Mouse (Mus musculus) heart, postnatal 36 days (tissue): ENCODE measurements around the gene 6330409D20Rik. TPM values are rescaled to one million over a fixed set of nuclear protein-coding genes. Genes with fewer than 3 reads are reported as not detected.

Experiments
- DNase-seq, 2 experiments: peaks; one replicate each; pipeline ENCODE4 v3.0.0; 2021 to 2022
- intact Hi-C: fragments of 180-260 bp; cut with DNase I; formaldehyde crosslinking; loops from one replicate; pipeline ENCODE4 v1.15.1; 2025
- total RNA-seq, 2 experiments: library from RNA; stranded (reverse); gene quantifications; 2 replicates each; pipeline ENCODE4 v1.2.3; 2021

6330409D20Rik gene
- total RNA-seq, 2 experiments from 2014 or later, result not detected

DNA sequence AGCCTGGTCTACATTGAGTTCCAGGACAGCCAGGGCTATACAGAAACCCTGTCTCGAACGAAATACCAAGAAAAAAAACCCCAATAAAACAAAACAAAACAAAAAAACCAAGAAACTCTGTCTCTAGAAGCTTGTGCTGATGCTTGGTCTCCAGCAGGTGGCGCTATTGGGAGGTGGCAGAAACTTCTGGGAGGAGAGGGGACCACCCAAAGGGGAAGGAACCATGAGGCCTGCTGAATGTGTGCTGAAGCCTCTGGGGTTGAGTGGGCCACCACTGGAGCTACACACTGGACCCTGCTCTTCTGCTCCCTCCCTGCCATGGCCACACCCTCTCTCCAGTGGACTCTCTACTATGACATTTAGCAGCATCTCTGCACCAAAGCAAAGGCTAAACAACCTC is 32.2 kb downstream of the 6330409D20Rik start:
- intact Hi-C loops, result no loop called here
- DNase-seq, result peak; percentile 61 to 67

DNA sequence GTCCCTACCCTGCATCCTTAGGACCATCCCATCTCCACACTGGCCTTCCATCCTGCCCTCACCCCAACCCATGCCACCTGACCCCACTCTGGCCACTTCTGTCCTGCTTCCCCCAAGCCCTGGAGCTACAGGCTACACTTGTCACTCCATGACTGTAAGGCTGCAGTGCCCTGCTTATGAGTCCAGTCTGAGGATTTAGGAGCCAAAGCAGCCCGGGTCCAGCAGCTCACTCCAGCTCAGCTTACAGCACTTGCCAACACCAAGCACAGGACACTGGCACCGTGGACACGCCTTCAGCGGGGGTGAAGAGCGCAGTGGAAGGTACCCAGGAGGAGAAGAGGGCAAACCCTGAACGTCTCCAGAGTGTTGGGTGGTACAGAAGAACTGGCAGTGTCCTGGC is 33.8 kb downstream of the 6330409D20Rik start:
- no peak for DNase-seq
- intact Hi-C loops, result no loop called here

DNA sequence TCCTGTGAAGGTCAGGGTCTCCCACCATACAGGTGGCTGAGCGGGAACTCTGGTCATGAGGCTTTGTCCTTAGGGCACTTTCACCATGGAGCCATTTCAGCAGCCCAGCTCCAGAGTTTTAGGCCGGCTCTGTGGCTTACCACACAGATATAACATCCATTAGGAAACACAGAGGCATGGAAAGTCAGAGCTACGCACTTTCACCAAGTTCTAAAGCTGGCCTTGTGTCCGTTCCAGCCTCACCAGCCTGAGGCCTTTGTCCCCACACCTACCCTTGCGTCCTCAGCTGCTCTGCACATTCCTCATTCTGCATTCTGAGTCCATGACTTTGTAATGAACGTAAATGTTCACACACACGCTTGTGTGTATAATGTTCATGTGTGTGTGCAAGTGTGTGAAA is 35.8 kb downstream of the 6330409D20Rik start:
- intact Hi-C loops, result no loop called here
- no peak for DNase-seq

DNA sequence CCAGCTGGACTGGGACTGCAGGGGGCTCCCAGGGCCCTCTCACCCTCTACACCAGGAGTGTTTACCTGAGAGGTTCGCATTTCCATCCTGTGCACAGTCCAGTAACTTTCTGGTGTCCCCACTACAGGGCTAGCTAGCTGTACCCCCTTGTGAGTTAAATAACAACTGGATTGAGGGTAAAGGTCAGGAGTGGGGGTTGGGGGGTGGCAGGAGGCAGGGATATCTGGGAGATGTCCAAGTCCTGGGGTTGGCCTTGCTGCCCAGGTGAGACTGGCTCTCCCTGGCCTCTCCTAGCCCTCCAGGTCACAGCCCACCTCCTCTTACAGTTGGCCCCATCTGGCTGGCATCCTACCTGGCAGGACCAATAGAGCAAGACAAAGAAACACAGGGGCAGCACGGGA is 36.8 kb downstream of the 6330409D20Rik start, which contains the start of gene Fpgs:
Fpgs (minus strand) TSS at position 125 of the 401 bp plus-strand sequence.
- no peak for DNase-seq
- intact Hi-C loops, result no loop called here

DNA sequence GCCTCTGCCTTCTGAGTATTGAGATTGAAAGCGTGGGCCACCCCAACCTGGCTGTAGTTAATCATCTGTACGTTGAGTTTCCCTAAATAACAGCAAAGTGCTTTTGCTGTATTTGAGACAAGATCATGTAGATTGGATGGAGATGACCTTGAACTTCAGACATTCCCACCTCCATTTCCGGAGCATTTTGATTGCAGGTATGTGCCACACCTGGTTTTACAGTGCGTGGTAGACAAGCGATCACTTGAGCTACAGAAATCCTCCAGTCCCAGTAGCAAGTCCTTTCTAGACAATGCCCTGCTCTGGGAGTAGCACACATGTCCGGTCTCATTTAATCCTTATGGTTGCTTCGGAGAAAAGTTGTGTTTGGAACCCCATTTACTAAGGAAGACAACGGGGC is 37.8 kb downstream of the 6330409D20Rik start:
- intact Hi-C loops, result no loop called here
- no peak for DNase-seq

DNA sequence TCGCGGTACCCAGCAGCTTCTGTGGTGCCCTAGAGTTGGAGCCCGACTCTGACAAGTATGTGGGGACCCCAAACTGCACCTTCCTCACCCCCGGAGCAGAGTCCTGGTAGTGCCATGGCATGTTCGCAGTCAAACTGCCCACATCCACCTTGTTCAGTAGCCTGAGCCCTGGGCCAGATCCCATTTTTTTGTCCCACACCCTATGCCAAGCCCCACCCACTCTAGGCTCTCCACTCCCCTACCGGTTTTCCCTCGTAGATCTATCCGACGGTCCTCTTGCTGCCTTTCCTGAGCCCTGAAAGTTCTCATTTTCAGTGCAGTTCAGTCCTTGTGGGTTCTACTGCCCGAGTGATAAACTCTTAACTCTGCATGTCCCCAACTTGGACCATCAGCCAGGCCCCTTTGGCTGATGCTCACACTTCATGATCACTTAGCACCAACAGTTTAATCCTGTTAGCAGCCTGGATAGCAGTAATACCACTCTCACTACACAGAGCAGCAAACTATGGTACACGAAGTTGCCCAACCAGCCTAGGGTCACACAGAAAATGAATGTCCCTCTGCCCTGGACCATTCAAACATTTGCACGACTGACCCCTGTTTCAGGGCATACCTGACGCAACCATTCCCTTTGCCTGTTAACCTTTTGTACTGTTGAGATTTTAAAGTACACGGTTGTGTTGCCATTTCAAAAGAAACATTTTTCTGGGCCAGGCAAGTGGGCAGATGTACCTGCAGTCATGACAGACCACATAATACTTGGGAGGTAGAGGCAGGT is 39.7 kb downstream of the 6330409D20Rik start:
- intact Hi-C loops, result no loop called here
- no peak for DNase-seq

DNA sequence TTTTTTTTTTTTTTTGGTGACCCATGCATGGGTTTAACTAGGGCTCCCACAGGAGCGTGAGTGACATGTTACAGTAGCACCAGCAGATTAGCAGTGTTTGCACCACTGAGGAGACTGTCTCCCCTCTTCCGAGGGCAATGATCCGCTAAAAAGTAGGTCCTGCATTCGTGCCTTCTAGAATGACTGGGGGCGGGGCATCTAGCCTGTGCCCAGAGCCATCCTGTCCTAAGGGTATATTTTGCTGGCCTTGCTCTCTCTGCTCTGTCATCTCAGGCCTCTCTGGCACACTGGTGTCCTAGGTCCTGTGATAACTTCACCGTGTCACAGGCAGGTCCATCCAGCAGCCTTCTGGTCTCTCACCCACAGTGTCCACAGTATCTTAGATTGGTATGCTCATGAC is 41.1 kb downstream of the 6330409D20Rik start:
- no peak for DNase-seq
- intact Hi-C loops, result loop anchor here (5.0 to 10.0 kb wide), 2 partner anchors 73 to 315 kb away; partner anchors contain the start of genes 1110008P14Rik and Lcn2

DNA sequence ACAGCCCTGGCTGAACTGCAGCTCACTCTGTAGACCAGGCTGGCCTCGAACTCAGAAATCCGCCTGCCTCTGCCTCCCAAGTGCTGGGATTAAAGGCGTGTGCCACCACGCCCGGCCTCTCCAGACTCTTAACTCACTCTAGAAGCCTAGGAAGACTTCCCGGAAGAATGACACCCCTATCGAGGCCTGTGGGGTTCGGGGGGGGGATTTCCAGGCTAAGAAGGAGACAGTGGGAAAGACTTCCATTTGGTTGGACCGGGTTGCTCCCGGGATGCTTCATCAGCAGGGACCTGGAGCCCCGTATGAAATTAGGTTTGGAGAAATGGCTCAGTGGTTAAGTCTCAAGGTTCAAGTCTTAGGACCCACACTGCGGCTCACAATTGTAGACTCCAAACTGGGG is 46.1 kb downstream of the 6330409D20Rik start:
- no peak for DNase-seq
- intact Hi-C loops, result loop anchor here (2.0 to 10.0 kb wide), 3 partner anchors 16 to 310 kb away; partner anchors contain the start of genes 1110008P14Rik and Lcn2

DNA sequence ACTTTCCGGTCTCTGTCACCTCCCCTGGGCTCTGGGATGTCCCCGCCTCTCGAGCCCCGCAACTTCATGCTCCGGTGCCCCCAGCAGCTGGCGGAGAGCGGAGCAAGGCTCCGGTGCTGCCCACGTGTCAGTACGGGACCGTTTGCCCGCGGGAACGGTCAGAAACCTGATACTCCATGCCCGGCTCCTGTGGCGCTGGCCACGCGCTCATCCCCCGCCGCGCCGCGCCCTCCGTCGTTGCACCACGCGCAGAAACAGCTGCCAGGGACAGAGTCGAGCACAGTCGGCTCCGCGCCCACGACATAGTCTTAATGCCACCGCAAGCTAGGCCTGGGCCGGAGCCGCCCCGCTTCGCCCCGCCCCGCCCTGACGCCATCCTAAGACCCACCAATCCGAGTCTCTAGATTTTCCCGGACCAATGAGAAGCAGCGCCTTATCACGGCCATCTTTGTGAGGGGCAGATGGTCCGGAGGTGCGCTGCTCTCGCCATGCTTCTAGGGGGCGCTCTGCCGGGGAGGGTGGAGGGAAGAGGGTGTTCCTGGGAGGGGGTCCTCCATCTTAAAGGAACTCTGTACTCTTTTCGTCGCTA is 46.9 kb downstream of the 6330409D20Rik start:
- DNase-seq, result peak; percentile 91 to 96
- intact Hi-C loops, result loop anchor here (2.0 to 10.0 kb wide), 2 partner anchors 17 to 309 kb away; partner anchors contain the start of genes 1110008P14Rik and Lcn2

DNA sequence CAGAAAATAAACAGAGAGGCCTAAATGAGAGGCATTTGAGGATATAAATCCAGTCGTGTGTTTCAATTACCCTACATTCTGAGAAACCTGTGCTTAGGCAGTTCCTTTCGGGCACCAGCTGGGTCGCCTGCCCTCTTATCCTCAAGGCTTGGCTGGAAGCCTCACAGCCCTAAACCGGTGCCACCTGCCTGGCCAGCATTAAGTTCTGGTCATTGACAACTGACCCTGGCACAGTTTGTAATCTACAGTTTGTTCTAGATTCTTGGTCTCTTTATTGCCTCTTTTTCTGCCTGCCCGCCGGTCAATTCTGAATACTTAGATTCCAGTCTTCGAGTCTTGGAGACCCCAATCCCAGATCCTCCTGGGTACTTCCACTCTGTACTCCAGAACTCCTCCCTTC is 47.5 kb downstream of the 6330409D20Rik start:
- no peak for DNase-seq
- intact Hi-C loops, result loop anchor here (10.0 kb wide), 1 partner anchor 308 kb away; the partner anchor contains the start of genes 1110008P14Rik and Lcn2

DNA sequence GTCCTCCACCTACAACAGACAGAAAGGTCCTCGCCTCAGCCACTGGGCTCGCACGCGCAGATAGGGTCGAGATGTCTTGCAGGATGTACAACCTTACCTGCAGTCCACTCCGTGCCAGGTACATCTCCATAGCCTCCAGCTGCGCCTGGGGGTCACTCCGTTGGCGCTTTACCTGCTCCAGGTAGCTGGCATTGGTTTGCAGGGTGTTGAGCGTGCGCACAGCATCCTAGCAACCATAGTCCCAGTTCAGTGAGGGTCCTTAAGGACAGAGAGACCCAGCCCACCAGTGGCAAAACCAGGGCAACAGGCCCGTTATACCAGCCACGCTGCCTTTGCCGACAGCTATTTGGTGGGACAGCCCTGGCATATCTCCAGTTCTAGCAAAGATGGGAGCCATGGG is 48.3 kb downstream of the 6330409D20Rik start:
- no peak for DNase-seq
- intact Hi-C loops, result loop anchor here (10.0 kb wide), 1 partner anchor 308 kb away; the partner anchor contains the start of genes 1110008P14Rik and Lcn2

DNA sequence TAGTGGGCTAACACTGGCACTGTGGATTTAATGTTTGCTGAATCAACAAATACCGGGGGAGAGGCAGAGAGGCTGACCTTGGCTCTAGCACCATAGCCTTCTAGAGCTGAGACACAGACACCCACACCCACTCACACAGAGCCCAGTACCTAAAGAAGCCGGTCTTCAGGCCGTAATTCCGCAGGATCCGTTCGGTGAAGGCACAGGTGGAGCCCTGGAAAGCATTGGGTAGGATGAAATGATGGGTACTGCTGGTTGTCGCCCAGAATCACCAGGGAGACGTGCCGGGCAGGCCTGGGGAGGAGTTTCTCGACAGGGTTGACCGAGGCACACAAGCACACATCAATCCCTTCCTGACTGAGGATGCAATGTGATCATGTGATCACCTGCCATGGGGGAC is 49.8 kb downstream of the 6330409D20Rik start:
- intact Hi-C loops, result loop anchor here (10.0 kb wide), 1 partner anchor 306 kb away; the partner anchor contains the start of genes 1110008P14Rik and Lcn2
- no peak for DNase-seq

DNA sequence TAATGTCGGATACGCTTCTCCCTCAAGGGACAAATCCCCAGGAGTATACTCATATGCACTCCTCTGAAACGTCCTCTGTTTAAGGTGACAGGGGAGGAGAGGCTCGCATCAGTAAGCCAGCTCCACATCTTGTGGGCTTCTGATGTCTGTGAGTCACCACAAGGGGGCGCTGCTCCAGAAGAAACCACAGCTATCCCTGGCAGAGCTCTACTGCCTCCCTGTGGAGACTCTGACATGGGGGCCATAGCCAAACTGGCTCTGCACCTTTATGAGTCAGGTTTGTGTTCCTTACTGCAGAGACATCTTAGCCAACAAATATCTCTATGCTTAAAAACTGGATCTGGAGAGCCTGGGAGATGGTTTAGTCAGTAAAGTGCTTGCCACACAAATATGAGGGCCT is 51.4 kb downstream of the 6330409D20Rik start:
- intact Hi-C loops, result loop anchor here (1.0 to 2.0 kb wide), 2 partner anchors 58 to 105 kb away; no protein-coding TSS in a partner anchor
- DNase-seq, result peak; percentile 87 to 92

DNA sequence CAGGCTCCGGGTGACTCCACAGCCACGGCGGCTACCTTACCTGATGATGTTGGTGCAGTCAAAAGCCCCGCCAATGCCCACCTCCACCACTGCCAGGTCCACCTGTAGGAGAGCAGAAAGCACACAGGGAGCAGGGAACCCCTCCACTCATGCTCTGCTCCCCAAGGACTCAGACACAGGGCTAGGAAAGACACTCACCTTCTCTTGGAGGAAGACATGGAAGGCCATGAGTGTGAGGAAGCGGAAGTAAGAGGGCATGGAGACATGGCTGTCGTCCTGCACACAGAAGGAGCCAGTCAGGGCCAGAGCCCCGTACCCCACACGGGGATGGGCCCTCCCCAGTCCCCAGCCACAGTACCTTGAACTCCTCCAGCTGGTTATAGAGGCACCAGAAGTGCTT is 53.3 kb downstream of the 6330409D20Rik start:
- intact Hi-C loops, result loop anchor here (2.0 kb wide), 1 partner anchor 15 kb away; no protein-coding TSS in a partner anchor

DNA sequence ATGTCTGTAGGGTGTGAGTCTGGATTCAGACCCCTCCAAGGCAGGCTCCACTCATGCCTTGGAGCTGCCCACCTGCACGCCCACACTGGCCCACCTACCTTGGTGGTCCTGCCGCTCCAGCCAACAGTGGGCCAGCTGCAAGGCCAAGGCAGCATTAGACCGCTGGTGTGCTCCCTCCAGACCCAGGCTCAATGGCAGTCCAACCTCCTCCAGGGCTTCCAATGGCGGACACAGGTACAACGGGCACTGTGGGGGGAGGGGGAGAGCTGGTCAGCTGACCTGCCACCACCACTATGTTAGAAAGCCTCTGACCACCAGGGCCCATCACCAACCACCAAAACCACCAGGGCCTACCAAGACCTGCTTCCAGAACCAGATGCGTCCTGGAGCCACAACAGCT is 54.2 kb downstream of the 6330409D20Rik start:
- DNase-seq, result no peak
- intact Hi-C loops, result loop anchor here (2.0 kb wide), 1 partner anchor 14 kb away; no protein-coding TSS in a partner anchor

More for the DNA sequence above, 53.3 kb downstream of the 6330409D20Rik start:
- no peak for DNase-seq

DNA sequence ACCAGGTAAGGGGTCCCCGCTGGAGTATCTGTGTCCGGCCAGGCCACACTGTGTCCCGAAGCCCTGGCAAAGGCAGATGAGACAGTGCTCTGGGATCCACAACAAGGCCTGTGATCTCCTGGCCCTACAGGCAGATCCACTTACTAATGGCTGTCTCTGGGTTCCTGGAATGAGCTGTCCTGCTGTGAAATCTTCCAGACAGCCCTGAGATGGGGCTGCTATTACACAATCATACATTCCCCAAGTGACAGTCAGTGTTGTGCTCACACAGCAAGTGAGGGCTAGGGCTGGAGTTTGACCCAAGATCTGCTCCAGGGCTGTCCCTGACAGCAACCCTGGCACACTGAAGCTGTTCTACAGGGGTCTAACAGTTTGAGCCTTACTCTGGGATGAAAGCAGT is 55.0 kb downstream of the 6330409D20Rik start:
- no peak for DNase-seq
- intact Hi-C loops, result loop anchor here (2.0 kb wide), 1 partner anchor 13 kb away; no protein-coding TSS in a partner anchor

DNA sequence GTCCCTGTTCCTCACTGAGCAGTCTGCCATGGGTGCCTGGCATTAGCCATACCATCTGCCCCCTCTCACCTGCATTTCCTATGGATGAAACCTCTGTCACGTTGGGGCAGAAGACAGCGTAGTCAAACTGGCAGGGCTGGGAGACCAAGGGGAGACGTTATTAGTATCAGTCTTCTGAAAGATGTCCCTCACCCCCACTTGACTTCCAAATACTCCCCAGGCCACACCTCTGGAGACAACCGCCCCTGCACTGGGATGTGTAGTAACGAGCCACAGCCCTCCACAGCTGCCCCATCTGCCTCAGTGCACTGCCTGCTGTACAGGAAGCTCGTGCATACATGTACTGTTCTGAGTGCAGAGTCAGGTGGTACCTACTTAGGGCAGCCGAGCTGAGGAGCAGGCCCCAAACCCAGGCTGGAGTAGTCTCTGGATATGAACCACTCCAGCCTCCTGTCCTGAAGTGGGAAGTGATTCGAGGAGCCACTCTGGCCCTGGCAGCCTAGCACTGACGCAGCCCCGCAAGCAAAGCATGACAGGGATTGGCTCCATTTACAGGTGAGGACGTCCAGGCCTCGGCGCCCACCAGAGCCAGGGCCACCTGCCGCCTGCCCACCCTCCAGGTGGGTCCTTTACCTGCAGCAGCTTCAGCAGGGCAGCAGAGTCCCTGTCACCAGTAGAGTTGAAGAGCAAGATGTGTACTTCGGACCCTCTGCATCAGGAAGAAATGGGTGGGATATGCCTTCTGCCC is 56.0 kb downstream of the 6330409D20Rik start:
- DNase-seq, result no peak
- intact Hi-C loops, result no loop called here

DNA sequence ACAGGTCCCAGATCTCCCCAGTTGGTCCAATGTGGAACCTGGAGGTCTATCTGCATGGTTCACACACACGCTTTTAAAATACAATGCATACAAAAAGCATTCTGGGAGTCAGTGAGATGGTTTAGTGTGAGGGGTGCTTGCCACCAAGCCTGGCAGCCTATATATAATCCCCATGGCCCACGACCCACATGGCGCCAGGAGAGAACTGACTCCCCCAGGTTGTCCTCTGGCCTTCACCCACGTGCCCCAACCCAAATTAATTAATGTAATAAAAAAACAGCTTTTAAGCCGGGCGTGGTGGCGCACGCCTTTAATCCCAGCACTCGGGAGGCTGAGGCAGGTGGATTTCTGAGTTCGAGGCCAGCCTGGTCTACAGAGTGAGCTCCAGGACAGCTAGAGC is 57.1 kb downstream of the 6330409D20Rik start:
- intact Hi-C loops, result no loop called here
- no peak for DNase-seq

DNA sequence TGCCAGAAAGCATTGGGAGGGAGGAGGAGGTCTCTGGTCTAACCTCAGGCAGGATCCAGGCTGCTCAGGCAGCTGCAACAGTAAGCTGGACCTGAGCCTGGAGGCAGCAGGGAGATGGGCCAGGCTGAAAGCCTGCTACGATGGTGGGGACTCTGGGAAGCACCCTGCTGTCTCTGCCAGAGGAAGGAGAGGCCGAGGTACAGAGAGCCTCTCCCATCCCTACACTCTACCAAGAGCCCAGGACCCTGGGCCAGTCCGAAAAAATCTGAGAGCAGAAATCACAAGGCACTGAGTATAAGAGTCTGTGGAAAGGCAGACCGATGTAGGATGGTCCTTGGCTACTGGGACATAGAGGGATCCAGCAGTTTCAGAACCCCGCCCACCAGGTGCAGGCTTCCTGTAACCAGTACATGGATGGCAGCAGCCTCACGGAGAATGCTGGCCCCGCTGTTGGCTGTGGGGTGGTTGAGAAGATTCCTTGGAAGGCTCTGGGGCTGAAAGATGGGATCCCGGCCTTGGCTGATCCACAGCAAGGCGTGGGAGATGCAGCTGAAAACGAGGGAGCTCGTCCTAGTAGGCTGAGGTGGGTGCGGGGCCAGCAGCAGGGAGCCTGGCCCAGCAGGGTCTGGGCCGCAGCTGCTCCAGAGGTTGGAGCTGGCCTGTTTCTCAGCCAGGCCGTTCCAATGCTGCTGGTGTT is 57.9 kb downstream of the 6330409D20Rik start:
- intact Hi-C loops, result no loop called here
- no peak for DNase-seq
